Mouse (Mus musculus): Measurements from ENCODE around the gene Hmg20a.

Gene Hmg20a

GRCm38 (mm10) chr9:56417948-56418737, at the start of gene Hmg20a, which contains the start of gene Peak1:
TSS of gene Hmg20a (plus strand) at chr9:56418609.
TSS of gene Peak1 (minus strand) at chr9:56418067.
- peak; percentile 85 for DNase-seq (ENCODE audit: extremely low read depth, low read depth, low spot score)

DNA sequence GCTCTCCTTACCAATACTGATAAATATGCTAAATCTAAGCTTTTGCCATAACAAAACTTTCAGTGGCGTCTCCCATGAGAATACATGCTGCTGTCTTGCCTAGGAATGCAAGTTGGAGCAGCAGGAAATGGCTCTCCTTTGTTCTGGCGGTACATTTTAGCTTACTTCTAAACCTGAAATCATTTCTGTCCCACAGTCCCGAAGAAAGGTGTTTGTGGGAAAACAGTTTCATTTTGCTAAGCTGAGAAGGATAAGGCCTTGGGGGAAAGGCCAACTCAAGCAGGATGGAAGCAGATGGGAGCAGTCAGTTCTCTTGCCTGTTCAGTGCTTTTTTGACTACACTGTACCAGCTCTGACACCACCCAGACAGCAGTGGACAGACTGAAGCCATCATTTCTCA, 49.6 kb upstream of the Hmg20a start:
- no peak for DNase-seq (ENCODE audit: extremely low read depth, low read depth, low spot score)

DNA sequence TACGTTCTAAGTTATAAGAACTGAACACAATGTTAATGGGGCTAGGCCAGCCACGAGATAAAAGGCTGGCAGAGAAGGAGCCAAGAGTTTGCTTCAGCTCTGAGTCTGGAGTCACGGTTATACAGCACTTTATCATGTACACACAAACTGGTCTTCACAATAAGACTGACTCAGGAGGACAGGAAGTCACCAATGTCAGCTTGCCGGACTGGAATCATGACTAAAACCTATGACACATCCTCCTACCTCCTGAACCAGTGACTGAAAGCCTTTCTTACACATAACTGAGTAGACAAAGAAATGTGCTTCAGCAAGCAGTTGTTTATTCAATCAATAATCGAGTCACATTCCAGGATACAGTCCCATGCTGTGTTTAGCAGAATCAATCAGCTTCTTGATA, 47.7 kb upstream of the Hmg20a start:
- no peak for DNase-seq (ENCODE audit: extremely low read depth, low read depth, low spot score)

- no peak for DNase-seq (ENCODE audit: extremely low read depth, low read depth, low spot score)
Measured at GRCm38 (mm10) chr9:56374401-56374800, 44.0 kb upstream of the Hmg20a start.

DNA sequence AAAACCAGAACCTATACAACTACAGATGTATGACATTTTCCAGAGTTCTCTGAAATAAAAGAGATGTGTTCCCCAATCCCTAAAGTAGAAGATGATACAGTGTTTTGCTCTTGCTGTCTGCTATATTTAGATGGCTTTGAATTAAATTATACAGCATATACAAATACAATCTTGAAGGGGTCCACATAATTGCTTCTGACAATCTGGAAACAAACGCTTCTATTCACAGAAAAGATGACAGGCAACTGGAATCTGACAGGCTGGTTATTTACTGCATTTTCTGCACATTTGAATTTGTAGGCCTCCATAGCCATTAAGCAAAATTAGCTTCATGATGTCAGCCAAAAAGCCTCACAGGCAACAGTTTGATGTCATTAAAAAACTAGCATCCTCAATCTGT, 35.6 kb upstream of the Hmg20a start:
- no peak for DNase-seq (ENCODE audit: extremely low read depth, low read depth, low spot score)

DNA sequence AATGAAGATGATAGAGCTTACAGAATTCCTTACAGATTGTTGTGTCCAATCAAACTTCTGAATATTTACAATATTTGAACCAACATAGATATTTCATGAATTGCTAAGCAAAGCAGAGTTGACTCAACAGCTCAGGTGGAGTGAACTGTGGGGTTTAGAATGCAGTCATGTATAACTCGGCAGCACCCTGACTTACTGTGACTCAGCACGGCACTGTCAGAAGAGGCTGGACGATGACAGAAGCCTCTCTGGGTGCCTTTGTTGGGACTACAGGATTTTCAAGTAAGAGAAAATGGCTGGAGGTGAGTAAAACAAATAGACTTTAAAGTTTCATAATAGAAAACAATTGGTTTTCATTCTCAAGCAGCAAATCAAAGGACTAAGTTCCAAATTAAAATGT, 25.6 kb upstream of the Hmg20a start:
- DNase-seq (ENCODE audit: extremely low read depth, low read depth, low spot score): no peak

DNA sequence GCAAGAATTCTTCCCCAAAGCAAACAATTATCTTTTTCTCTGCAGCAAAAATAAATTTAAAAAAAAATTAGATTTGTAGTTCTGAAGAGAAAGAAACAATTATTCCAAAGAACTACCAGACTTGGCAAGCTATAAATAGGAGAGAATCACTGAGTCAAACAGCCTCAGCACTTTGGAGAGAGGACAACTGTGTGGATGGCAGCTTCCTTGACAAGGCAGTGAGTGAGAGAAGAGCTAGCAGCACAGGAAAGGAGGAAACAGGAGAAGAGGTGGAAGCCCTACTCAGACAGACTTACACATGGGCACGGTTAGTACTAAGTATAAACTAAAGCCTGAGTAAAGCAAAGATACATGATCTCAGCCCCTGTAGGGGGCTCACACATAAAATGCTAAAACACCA, 22.1 kb upstream of the Hmg20a start:
- DNase-seq (ENCODE audit: extremely low read depth, low read depth, low spot score): no peak

DNA sequence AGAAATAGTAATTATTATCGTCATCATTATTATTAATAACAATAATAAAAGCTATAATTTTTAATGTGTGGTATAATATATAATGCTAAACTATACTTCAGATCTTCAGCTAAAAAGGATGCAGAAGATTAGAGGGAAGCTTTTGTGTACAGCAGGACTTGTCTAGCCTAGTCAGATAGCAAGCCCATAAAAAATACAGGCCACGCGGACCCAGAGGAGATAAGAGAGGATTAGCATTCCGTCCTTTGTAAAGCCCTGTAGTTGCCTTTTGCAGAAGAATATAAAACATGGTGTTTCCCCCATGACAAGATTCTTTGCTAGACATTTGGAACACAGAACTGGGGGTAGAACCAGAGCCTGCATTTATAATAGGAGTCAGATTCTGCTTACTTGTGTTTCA, 13.8 kb upstream of the Hmg20a start:
- DNase-seq (ENCODE audit: extremely low read depth, low read depth, low spot score): no peak

DNA sequence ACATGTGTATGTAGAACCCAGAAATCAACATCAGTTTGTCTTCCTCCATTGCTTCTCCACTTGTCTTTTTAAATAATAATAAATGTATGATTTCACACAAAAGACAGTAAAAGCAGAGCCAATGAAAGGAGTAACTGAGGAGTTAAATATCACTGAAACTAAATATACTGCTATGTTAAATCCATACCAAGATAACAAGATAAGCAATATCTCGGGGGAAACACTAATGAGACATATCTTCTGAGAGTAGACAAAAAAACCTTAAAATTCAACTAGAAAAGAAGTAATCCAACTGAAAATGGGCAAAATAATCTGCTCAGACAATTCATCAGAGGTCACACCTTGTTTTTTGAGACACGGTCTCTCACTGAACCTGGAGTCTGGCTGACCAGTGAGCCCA, 8.5 kb upstream of the Hmg20a start:
- no peak for DNase-seq (ENCODE audit: extremely low read depth, low read depth, low spot score)

- DNase-seq (ENCODE audit: extremely low read depth, low read depth, low spot score): no peak
Measured at GRCm38 (mm10) chr9:56412716-56413115, 5.7 kb upstream of the Hmg20a start.

DNA sequence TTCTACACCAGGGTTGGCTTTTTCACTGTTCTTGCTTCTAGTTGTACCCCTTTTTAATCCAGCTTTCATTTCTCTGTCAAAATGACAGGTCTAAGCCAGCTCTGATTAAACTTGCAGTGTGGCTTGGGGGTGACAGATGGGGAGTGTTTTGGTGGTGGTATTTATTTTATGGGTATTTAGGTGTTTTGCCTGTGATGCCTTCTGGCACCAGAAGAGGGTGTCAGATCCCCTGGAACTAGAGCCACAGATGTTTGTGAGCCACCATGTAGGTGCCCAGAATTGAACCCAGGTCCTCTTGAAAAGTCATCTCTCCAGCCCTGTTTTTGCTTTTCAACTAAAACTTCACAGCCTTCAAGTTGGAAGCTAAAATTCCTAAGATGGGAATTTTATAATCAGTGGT, 4.1 kb upstream of the Hmg20a start:
- no peak for DNase-seq (ENCODE audit: extremely low read depth, low read depth, low spot score)

GRCm38 (mm10) chr9:56415393-56415792, 3.0 kb upstream of the Hmg20a start:
- DNase-seq (ENCODE audit: extremely low read depth, low read depth, low spot score): no peak

DNA sequence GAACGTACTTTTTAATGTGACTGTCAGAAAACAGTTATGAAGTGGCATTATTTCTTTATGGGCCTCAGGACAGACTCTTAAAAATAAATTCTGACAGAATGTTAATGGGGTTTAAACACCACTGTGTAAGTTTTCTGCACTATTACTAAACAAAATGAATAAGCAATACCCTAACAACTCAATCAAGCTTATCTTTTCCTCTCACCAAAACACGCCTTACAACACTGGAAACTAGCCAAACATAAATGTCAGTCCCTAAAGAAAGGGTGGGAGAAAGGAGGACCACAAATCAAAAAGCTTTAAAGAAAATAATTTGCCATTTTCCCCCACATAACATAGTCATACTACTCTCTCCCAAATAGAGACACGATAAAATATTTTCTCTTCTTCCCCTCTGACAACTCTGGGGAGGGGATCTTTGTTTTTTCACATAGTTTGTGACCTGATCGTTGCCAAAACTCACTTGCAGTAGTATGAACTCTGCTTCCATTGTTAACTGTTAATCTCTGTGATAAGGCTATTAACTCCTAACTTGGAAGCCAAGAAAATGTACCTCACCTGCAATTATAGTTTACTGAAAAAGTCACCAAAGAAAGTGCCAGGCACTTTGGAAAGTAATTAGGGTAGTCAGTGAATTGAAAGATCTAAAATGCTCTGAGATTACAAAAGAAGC, 2.3 kb upstream of the Hmg20a start:
- no peak for DNase-seq (ENCODE audit: extremely low read depth, low read depth, low spot score)

GRCm38 (mm10) chr9:56417415-56417947, 928 bp upstream of the Hmg20a start:
- no peak for DNase-seq (ENCODE audit: extremely low read depth, low read depth, low spot score)

- peak; percentile 4 for DNase-seq (ENCODE audit: extremely low read depth, low read depth, low spot score)
Measured at GRCm38 (mm10) chr9:56418738-56419239, 380 bp downstream of the Hmg20a start.

- DNase-seq (ENCODE audit: extremely low read depth, low read depth, low spot score): no peak
Measured at GRCm38 (mm10) chr9:56420236-56420635, 1.8 kb downstream of the Hmg20a start.

DNA sequence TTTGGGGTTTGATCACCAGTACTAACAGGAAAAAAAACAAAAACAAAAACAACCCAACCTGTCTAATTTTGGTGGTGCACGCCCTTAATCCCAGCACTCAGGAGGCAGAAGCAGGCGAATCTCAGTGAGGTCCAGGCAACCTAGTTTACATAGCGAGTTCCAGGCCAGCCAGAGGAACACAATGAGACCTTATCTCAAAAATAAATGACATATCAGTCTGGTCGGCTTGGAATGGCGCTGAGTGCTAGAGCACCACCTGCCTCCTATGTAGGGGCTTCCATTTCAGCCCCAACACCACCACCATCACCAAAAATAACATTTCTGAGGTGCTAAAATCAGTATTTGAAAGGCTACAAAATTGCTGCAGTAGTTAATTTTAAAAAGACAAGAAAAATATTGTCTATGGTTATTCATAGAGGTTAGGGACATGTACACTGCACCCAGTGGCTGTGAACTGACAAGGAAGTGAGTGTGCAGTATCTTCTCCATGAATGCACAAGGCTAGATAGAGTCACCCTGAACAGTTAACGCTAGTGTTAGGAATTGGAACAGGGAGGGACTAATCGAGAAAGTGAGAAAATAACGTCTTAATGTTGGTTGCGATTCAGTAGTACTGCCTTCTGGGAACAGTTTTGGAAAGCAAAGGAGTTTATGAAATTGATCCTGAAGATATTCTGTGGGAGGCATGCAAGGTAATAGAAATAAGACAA, 2.6 kb downstream of the Hmg20a start:
- DNase-seq (ENCODE audit: extremely low read depth, low read depth, low spot score): no peak

- DNase-seq (ENCODE audit: extremely low read depth, low read depth, low spot score): no peak
Measured at GRCm38 (mm10) chr9:56421991-56422390, 3.6 kb downstream of the Hmg20a start.

GRCm38 (mm10) chr9:56424861-56425260, 6.5 kb downstream of the Hmg20a start:
- DNase-seq (ENCODE audit: extremely low read depth, low read depth, low spot score): no peak

DNA sequence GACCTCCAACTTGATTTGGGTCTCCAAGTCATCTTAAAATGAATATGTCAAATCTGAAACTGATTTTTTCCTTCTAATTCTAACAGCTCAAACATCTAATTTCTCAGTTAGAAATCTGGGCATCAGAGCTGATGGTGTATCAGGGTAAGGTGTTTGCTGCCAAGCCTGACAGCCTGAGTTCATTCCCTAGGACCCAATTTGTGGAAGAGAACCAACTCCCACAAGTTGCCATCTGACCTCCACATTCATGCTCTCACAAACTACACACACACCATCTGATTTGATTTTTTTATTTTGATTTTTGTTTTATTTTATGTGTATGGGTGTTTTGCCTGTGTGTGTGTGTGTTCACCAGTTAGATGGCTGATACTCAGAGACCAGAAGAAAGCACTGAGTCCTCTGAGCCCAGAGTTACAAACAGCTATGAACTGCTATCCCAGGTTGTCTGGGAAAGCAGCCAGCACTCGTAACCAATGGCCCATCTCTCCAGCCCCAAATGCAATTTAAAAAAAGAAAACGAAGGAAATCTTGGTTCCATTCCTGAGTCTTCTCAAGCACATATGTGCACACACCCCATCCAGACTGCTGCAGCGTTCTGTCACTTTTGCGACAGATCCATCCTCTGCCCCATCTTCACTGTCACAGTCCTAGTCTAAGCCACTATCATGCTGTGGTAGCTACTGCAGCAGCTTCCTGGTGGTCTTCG, 17.6 kb downstream of the Hmg20a start:
- DNase-seq (ENCODE audit: extremely low read depth, low read depth, low spot score): no peak
